12 mouse cellular contexts compared by ENCODE assay signal in genomic region chr1:92634976-92635599, GRCm38 (mm10). TPM values are rescaled to one million over a fixed set of nuclear protein-coding genes. Genes with fewer than 3 reads are reported as not detected.
A peak's percentile ranks its signal among the peaks of the same experiment; 100 is the strongest.
DNase-seq lines count a peak whose midpoint lies in the region; ATAC-seq and TF ChIP-seq lines count a peak whose summit lies in the region.
"Had no signal": no experiment of that assay in that cellular context is flagged by ENCODE, and none has a peak within 500 bp of the region (broad histone marks: within the 10 kb centered on the region; RNA-seq: fewer than 3 reads in every experiment).

No protein-coding gene starts in this region.

- peaks cover 38% of the 10 kb centered on the region for H3K36me3 ChIP-seq in forebrain, postnatal 0 days (ENCODE audit: insufficient read depth)
- peaks cover 46% of the 10 kb centered on the region for H3K36me3 ChIP-seq in midbrain, embryonic 10.5 days

- no peak overlapping the region for H3K4me2 ChIP-seq in forebrain, postnatal 0 days (ENCODE audit: low read depth)
- H3K4me2 ChIP-seq: limb, embryonic 15.5 days had no signal

- no peak overlapping the region for H3K9ac ChIP-seq in forebrain, postnatal 0 days
- H3K9ac ChIP-seq: limb, embryonic 15.5 days had no signal

- no peak for TF ChIP-seq POLR2A in brain, embryonic 14.5 days (IDR thresholded peaks at IDR 0.05; ENCODE audit: borderline replicate concordance, extremely low read depth, insufficient read depth, insufficient read length, poor library complexity, severe bottlenecking)

- H3K27me3 ChIP-seq in forebrain, postnatal 0 days (ENCODE audit: insufficient read depth, low read length): no peaks in the 10 kb centered on the region
- H3K27me3 ChIP-seq in midbrain, embryonic 10.5 days (ENCODE audit: low read depth, poor library complexity, severe bottlenecking): no peaks in the 10 kb centered on the region
- H3K27me3 ChIP-seq: limb, embryonic 15.5 days had no signal

- WGBS in forebrain, postnatal 0 days: 54% methylated on average over 4 of the region's 4 CpGs
- WGBS in midbrain, embryonic 10.5 days: 86% methylated on average over 4 of the region's 4 CpGs

- H3K9me3 ChIP-seq in forebrain, postnatal 0 days (ENCODE audit: low read length): no peaks in the 10 kb centered on the region
- H3K9me3 ChIP-seq in midbrain, embryonic 10.5 days (replicated peaks): no peaks in the 10 kb centered on the region
- H3K9me3 ChIP-seq: limb, embryonic 15.5 days had no signal

- peak; percentile 9 for DNase-seq in embryo, embryonic 10 days (ENCODE audit: low spot score)
- DNase-seq in embryo, embryonic 9.5 days (ENCODE audit: extremely low spot score): no peak
- peak; percentile 72 for DNase-seq in brain, embryonic 14.5 days (ENCODE audit: low read depth)
- no peak for DNase-seq in forebrain, postnatal 0 days
- DNase-seq in midbrain, embryonic 10.5 days (ENCODE audit: low spot score): no peak
- DNase-seq in left cerebral cortex, postnatal 36 days (ENCODE audit: low spot score in 2 of 2): no peak
- no peak for DNase-seq in heart, adult 18-20 months
- DNase-seq in cerebellum, adult 9-11 months: no peak
- DNase-seq: cerebellum, adult 18-20 months; gastrocnemius, postnatal 10 days had no signal

- H3K4me3 ChIP-seq in forebrain, postnatal 0 days (ENCODE audit: low read depth, low read length): no peak overlapping the region
- H3K4me3 ChIP-seq in midbrain, embryonic 10.5 days: no peak overlapping the region
- H3K4me3 ChIP-seq: limb, embryonic 15.5 days had no signal

- ATAC-seq in forebrain, postnatal 0 days: peak; percentile 69

- no peaks in the 10 kb centered on the region for H3K4me1 ChIP-seq in forebrain, postnatal 0 days (ENCODE audit: insufficient read depth)
- H3K4me1 ChIP-seq in midbrain, embryonic 10.5 days: peaks cover 9% of the 10 kb centered on the region

- TF ChIP-seq CTCF in brain, embryonic 14.5 days (IDR thresholded peaks at IDR 0.05; ENCODE audit: borderline replicate concordance, extremely low read depth, insufficient read depth, insufficient read length): no peak
- TF ChIP-seq CTCF in forebrain, postnatal 0 days (IDR thresholded peaks at IDR 0.05; ENCODE audit: low read depth): no peak

- H3K27ac ChIP-seq in forebrain, postnatal 0 days (ENCODE audit: low read depth, low read length): no peak overlapping the region
- H3K27ac ChIP-seq in midbrain, embryonic 10.5 days (replicated peaks): peak overlapping the region; percentile 23; the same call in 1 of the 2 replicates
- H3K27ac ChIP-seq: limb, embryonic 15.5 days had no signal

- intact Hi-C loops in left cerebral cortex, postnatal 36 days (cut with DNase I): no loop called here

RNA-seq across cellular contexts. Expression of gene Cops9, which starts 6.7 kb away (rescaled TPM):
- polyA plus RNA-seq in brain, embryonic 14.5 days (2012; rRNA removed): 262 and 380 TPM in 2 replicates
- total RNA-seq in forebrain, postnatal 0 days (2014; rRNA removed): 202 and 291 TPM in 2 replicates
- 569 and 710 TPM in 2 replicates for polyA plus RNA-seq in forebrain, postnatal 0 days (2015; fragmentation: Nextera tagmentation; extraction: Ambion mirVana)
- polyA plus RNA-seq in midbrain, embryonic 10.5 days (2016; fragmentation: Nextera tagmentation; extraction: Ambion mirVana): 368 and 378 TPM in 2 replicates
- 100 to 1,000 TPM; 233 to 246 TPM for total RNA-seq in left cerebral cortex, postnatal 36 days (2021)
- 100 to 1,000 TPM; 229 to 251 TPM for total RNA-seq in heart, adult 18-20 months (2021)

RNA-seq across cellular contexts. Expression of gene Otos, which starts 13.6 kb away (rescaled TPM):
- 0.11 and 0.14 TPM in 2 replicates for polyA plus RNA-seq in brain, embryonic 14.5 days (2012; rRNA removed)
- total RNA-seq in forebrain, postnatal 0 days (2014; rRNA removed): 0.08 TPM in 1 of 2 replicates, not detected in the other
- polyA plus RNA-seq in forebrain, postnatal 0 days (2015; fragmentation: Nextera tagmentation; extraction: Ambion mirVana): 0.21 and 0.92 TPM in 2 replicates
- polyA plus RNA-seq in midbrain, embryonic 10.5 days (2016; fragmentation: Nextera tagmentation; extraction: Ambion mirVana): 0.07 TPM in 1 of 2 replicates, not detected in the other
- total RNA-seq in left cerebral cortex, postnatal 36 days (2021): not detected
- not detected for total RNA-seq in heart, adult 18-20 months (2021)
- polyA plus RNA-seq: C2C12; limb, embryonic 15.5 days had no signal

RNA-seq across cellular contexts. Expression of gene Olfr12, which starts 17.5 kb away (rescaled TPM):
- not detected in 2 replicates for polyA plus RNA-seq in brain, embryonic 14.5 days (2012; rRNA removed)
- total RNA-seq in forebrain, postnatal 0 days (2014; rRNA removed): not detected in 2 replicates
- not detected in 2 replicates for polyA plus RNA-seq in forebrain, postnatal 0 days (2015; fragmentation: Nextera tagmentation; extraction: Ambion mirVana)
- not detected in 2 replicates for polyA plus RNA-seq in midbrain, embryonic 10.5 days (2016; fragmentation: Nextera tagmentation; extraction: Ambion mirVana)
- total RNA-seq in left cerebral cortex, postnatal 36 days (2021): not detected
- not detected for total RNA-seq in heart, adult 18-20 months (2021)
- total RNA-seq: gastrocnemius, postnatal 10 days had no signal
- polyA plus RNA-seq: C2C12; limb, embryonic 15.5 days had no signal

RNA-seq across cellular contexts. Expression of gene Olfr1410, which starts 29.5 kb away (rescaled TPM):
- not detected in 2 replicates for polyA plus RNA-seq in brain, embryonic 14.5 days (2012; rRNA removed)
- total RNA-seq in forebrain, postnatal 0 days (2014; rRNA removed): not detected in 2 replicates
- polyA plus RNA-seq in forebrain, postnatal 0 days (2015; fragmentation: Nextera tagmentation; extraction: Ambion mirVana): not detected in 2 replicates
- polyA plus RNA-seq in midbrain, embryonic 10.5 days (2016; fragmentation: Nextera tagmentation; extraction: Ambion mirVana): not detected in 2 replicates
- not detected for total RNA-seq in left cerebral cortex, postnatal 36 days (2021)
- total RNA-seq in heart, adult 18-20 months (2021): not detected
- total RNA-seq: gastrocnemius, postnatal 10 days had no signal
- polyA plus RNA-seq: C2C12; limb, embryonic 15.5 days had no signal

RNA-seq across cellular contexts. Expression of gene Olfr1411, which starts 40.9 kb away (rescaled TPM):
- polyA plus RNA-seq in brain, embryonic 14.5 days (2012; rRNA removed): not detected in 2 replicates
- total RNA-seq in forebrain, postnatal 0 days (2014; rRNA removed): not detected in 2 replicates
- not detected in 2 replicates for polyA plus RNA-seq in forebrain, postnatal 0 days (2015; fragmentation: Nextera tagmentation; extraction: Ambion mirVana)
- not detected in 2 replicates for polyA plus RNA-seq in midbrain, embryonic 10.5 days (2016; fragmentation: Nextera tagmentation; extraction: Ambion mirVana)
- total RNA-seq in left cerebral cortex, postnatal 36 days (2021): not detected
- not detected for total RNA-seq in heart, adult 18-20 months (2021)
- total RNA-seq: gastrocnemius, postnatal 10 days had no signal
- polyA plus RNA-seq: C2C12; limb, embryonic 15.5 days had no signal

Comparison
In these comparisons a context has a peak if more than half of its experiments do, and no peak if none do; other contexts are left out.
1. DNase-seq: peak in embryo, embryonic 10 days (single experiment) and brain, embryonic 14.5 days (single experiment); none in embryo, embryonic 9.5 days (single experiment), forebrain, postnatal 0 days (single experiment), midbrain, embryonic 10.5 days (single experiment), left cerebral cortex, postnatal 36 days (0 of 2), heart, adult 18-20 months (0 of 2) and cerebellum, adult 9-11 months (single experiment).